Mouse (Mus musculus): ENCODE data around the gene Fry.
"Not testable (repeated sequence)": the region's sequence is repeated elsewhere in the genome, so short reads cannot be mapped to it uniquely, and the experiment has no call there.

Fry gene

GRCm38 (mm10) chr5:150453490-150453889 is 335.0 kb downstream of the Fry start:
- DNase-seq (ENCODE audit: low spot score in 2 of 2), result no peak

GRCm38 (mm10) chr5:150457165-150457903 is 338.9 kb downstream of the Fry start:
- no peak for DNase-seq (ENCODE audit: low spot score in 2 of 2)

- no peak for DNase-seq (ENCODE audit: low spot score in 2 of 2)
Measured at GRCm38 (mm10) chr5:150457904-150458739, 339.7 kb downstream of the Fry start.

- no peak for DNase-seq (ENCODE audit: low spot score in 2 of 2)
Measured at GRCm38 (mm10) chr5:150459801-150460200, 341.4 kb downstream of the Fry start.

- DNase-seq (ENCODE audit: low spot score in 2 of 2), result no peak
Measured at GRCm38 (mm10) chr5:150464721-150465120, 346.3 kb downstream of the Fry start.

DNA sequence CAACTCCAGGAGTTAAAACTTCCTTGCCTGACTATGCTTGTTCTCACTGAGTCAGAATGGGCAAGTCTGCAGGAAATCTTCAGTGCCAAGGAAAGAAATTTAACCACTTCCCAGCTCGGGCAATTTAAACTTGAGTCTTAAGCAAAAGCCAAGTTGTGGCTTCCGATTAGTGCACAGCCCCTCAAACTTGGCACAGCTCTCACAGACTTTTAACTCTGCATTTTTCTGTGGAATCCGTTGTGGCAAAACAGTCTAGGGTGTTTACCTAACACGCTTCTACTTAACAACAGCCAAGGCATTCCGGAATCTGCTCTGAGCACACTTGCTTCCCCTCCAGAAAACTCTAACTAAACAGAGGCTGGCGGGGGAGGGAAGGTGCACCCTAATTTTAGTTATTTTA is 346.8 kb downstream of the Fry start:
- DNase-seq (ENCODE audit: low spot score in 2 of 2), result no peak

DNA sequence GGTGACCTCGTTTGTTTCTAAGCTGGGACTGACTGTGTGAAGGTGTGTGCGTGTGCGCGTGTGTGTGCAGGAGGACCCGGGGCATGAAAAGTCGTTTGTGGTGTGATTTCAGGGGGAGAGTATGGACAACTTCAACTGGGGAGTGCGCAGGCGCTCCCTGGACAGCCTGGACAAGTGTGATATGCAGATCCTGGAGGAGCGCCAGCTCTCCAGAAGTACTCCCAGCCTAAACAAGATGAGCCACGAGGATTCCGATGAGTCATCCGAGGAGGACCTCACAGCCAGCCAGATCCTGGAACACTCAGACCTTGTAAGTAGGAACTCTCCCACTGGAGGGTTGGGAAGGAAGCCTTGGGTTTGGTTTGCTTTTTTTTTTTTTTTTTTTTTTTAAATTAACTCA is 347.7 kb downstream of the Fry start:
- DNase-seq (ENCODE audit: low spot score in 2 of 2), result no peak

DNA sequence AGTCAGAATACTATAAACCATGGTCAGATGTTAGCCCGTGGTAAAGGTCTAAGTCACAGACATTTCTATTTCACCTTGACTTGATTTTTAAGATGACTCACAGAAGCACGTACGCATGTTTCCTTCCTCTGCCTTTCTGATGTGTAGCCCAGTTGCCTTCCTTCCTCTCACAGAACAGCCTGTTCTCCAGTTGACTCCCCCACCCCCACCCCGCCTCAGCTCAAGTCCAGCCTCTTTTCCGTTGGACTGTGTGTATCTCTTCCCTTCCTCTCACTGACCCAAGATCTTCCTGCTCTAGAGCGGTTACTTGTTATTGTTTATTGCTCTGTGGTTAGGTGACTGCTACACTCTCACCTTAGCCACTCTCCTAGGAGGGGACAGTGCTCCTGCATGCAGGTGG is 350.0 kb downstream of the Fry start:
- DNase-seq (ENCODE audit: low spot score in 2 of 2), result no peak

DNA sequence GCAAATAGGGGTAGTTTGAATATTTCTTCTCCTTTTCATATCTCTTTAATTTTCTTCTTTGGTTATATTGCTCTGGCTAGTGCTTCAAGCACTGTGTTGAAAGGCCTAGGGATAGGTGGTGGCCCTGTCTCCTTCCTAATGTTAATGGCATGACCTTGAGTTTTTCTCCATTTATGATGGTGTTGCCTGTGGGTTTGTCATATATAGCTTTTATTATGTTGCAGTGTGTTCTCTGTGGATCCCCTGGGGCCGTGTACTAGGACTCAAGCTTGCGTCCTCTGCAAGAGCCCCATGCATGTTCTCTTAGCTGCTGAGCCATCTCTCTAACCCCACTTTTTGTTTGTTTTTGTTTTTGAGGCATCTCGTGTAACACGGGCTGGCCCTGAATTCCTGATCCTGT is 358.9 kb downstream of the Fry start:
- DNase-seq (ENCODE audit: low spot score in 2 of 2), result no peak

DNA sequence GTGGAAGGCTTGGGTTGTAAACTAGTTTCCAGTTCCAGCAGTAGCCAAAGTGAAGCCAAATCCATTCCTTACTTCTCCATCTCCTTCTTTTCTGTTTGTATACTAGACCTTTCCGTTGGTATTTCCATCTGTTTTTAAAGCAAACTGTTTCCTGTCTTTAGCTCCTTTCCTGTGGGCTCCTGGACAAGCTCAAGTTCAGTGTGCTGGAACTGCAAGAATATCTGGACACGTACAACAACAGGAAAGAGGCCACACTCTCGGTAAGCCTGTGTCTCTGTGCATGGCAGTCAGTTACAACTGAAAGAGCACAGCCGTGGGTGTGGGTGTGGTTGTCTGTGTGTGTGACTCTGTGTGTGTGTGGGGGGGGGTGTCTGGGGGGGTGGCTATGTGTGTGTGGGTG is 360.2 kb downstream of the Fry start:
- DNase-seq (ENCODE audit: low spot score in 2 of 2), result no peak

GRCm38 (mm10) chr5:150485198-150485597 is 366.8 kb downstream of the Fry start:
- peak in 1 of 2 experiments; percentile 31 for DNase-seq (ENCODE audit: low spot score in 2 of 2)

DNA sequence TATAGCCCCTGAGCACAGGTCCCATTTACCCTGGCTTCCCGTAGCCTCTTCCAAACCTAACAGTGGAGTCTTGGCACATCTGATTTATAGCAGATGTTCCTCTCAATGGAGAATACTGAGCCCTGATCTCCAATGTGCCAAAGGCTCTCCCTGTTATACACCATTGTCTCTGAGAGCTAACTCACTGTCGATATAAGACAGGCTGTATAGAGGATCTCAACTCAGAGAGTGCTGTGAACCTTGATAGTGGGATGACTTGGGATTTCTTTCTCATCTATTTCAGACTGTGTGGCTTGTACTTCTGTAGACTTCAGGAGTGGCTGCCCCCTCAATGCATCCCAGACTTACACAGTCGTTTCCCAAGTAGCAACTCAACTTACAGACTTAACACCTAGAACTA is 371.8 kb downstream of the Fry start:
- no peak for DNase-seq (ENCODE audit: low spot score in 2 of 2)

DNA sequence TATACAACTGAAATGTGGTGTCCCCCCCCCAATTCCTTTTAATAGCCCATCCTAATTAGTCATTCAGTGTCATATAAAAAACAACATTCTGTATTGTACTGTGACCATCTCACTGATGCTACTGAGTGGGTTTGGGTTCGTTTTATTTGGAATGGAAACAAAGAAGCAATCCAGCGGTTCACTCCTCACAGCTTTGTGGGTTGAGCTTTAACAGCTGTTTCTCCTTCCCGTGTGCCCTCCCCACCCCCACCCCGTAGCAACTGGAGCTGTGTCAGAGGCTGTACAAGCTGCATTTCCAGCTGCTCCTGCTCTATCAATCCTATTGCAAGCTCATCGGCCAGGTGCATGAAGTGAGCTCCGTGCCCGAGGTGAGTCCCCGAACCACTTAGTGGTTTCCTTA is 372.4 kb downstream of the Fry start:
- no peak for DNase-seq (ENCODE audit: low spot score in 2 of 2)

DNA sequence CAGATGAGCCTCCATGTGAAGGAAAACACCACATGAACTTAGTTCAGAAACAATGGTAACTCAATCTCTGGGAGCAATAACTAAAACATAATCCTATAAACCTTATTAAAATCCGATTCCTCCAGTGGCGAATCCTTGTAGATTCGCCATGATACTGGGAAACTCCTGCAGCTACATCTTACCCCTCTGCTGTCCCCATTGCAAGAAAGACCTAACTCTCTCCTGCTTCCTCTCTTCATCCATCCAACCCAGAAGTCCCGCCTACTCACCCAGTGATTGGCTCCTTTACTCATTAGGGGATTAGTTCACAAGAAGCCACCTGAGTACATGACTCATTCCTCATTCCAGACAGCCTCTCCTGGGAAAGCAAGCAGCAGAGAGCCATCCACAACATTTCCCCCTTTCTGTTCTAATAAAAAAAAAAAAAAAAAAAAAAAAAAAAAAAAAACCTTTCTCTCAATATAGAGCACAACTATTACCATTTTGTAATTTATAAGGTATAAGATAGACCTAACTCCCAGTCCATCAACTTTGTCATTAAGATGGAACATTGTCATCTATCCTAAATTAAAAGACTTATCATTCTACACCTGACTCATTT is 373.2 kb downstream of the Fry start:
- DNase-seq (ENCODE audit: low spot score in 2 of 2), result not testable (repeated sequence)

- peak in 1 of 2 experiments; percentile 37 for DNase-seq (ENCODE audit: low spot score in 2 of 2)
Measured at GRCm38 (mm10) chr5:150495792-150496191, 377.3 kb downstream of the Fry start.

DNA sequence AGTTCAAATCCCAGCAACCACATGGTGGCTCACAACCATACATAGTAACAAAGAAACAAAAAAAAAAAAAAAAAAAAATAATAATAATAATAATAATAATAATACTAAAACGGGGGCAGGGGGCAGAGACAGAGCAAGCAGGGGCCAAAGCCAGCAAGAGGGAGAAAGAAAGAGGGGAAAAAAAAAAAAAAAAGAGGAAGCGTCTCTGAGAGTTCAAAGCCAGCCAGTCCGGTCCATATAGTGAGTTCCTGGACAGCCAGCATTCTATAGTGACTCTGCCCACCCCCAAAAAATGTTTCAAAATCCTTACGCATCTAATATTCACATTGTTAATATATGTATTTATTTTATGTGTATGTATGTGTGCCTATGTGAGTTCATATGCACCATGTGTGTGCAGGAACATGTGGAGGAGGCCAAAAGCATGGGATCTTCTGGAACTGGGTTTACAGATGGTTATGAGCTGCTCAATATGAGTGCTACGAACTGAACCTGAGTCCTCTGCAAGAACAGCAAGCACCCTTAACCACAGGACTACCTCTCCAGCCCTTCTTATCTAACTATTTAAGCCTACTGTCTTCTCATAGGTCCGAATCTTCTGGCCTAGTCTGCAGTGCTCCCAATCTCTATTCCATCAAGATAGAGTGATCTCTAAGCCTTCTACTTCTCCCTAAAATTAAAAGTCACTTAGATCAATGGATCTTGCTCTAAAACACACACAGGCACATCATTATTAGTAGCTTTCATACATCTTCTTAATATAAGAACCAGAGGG is 392.2 kb downstream of the Fry start:
- no peak for DNase-seq (ENCODE audit: low spot score in 2 of 2)

DNA sequence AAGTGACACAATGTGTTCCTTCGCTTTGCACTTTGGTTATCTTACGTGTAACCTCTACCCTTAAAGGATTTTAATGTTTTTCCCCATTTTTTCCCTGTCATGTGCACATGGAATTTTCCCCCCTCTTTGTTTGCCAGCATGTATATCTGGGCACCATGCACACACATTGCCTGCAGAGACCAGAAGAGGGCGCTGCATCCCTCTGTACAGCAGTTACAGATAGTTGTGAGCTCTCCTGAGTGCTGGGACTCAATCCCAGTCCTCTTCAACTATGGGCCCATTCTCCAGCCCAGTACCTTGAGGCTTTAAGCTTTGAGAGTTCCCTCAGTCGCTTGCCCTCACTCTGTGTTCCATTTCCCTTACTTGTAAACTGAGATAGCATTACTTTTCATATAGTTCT is 394.8 kb downstream of the Fry start:
- no peak for DNase-seq (ENCODE audit: low spot score in 2 of 2)

DNA sequence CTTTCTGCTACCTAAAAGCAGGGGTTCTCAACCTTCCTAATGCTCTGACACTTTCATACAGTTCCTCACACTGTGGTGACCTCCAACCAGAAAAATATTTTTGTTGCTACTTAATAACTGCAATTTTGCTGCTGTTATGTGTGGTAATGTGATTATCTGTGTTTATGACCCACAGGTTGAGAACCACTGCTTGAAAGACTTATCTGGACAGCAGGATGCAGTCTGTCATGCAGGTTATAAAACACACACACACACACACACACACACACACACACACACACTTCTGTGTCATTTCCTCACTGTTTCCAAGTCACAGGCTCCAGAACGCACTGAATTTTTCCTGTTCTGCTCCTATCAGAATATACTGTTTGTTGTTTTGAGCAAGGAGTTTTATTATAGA is 395.6 kb downstream of the Fry start:
- DNase-seq (ENCODE audit: low spot score in 2 of 2), result no peak

DNA sequence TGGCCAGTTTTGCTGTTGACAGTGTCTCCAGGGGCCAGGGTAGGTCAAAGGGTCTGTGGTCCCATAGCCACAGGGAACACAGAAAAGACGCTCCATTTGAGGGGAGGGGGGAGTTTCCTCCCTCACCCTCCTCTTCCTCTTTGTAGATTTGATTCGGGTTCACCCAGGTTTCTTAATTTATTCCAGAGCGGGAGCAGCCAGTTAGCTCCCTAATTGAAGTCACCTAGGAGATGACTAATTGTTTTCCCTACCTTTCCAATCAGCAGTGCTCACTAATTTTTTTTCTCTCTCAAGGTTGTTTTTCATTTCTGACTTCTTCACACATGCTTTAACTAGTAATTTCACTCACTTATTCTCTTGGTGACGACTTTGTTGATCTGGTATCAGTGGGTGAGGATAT is 399.6 kb downstream of the Fry start, which contains the start of gene Zar1l:
TSS of gene Zar1l (minus strand) at position 101 of the 400 bp plus-strand sequence.
- DNase-seq (ENCODE audit: low spot score in 2 of 2), result no peak

GRCm38 (mm10) chr5:150519551-150519950 is 401.1 kb downstream of the Fry start:
- peak in 1 of 2 experiments; percentile 34 for DNase-seq (ENCODE audit: low spot score in 2 of 2)

- DNase-seq (ENCODE audit: low spot score in 2 of 2), result peak; percentile 85 to 92
Measured at GRCm38 (mm10) chr5:150521937-150522866, 403.8 kb downstream of the Fry start, which contains the start of gene Brca2. TSS of gene Brca2 (plus strand) at chr5:150522630.
